Mouse (Mus musculus): ENCODE data around the gene March11. TPM values are rescaled to one million over a fixed set of nuclear protein-coding genes. Genes with fewer than 3 reads are reported as not detected.
A peak's percentile ranks its signal among the peaks of the same experiment; 100 is the strongest.

The March11 gene
- polyA plus RNA-seq, 1 experiment from 2014 or later: 6.5 TPM

- H3K9me3 ChIP-seq (replicated peaks; ENCODE audit: control insufficient read depth, low read length, poor library complexity, severe bottlenecking): no peaks in the 10 kb centered on the region
- ATAC-seq: no peak
- no peaks in the 10 kb centered on the region for H3K36me3 ChIP-seq (ENCODE audit: control insufficient read depth, insufficient read depth, low read length)
- no peak overlapping the region for H3K4me3 ChIP-seq (ENCODE audit: low read depth, low read length)
- no peak overlapping the region for H3K27ac ChIP-seq (ENCODE audit: low read length)
- 78% methylated on average over 6 of the region's 6 CpGs for WGBS
- H3K27me3 ChIP-seq (ENCODE audit: control insufficient read depth, insufficient read depth, low read depth, low read length): no peaks in the 10 kb centered on the region
- no peak overlapping the region for H3K4me2 ChIP-seq (ENCODE audit: low read length)
- no peaks in the 10 kb centered on the region for H3K4me1 ChIP-seq (ENCODE audit: control insufficient read depth, insufficient read depth, low read length)
- H3K9ac ChIP-seq (ENCODE audit: low read depth, low read length): no peak overlapping the region
These were observed 32.1 kb downstream of the March11 start for GRCm38 (mm10) chr15:26340966-26341365.

- Histone ChIP-seq H3K4me3 (ENCODE audit: low read depth, low read length) (no peak overlapping the region), H3K27me3 (ENCODE audit: control insufficient read depth, insufficient read depth, low read depth, low read length) (no peaks in the 10 kb centered on the region), H3K9me3 (replicated peaks; ENCODE audit: control insufficient read depth, low read length, poor library complexity, severe bottlenecking) (no peaks in the 10 kb centered on the region), H3K36me3 (ENCODE audit: control insufficient read depth, insufficient read depth, low read length) (no peaks in the 10 kb centered on the region), H3K4me2 (ENCODE audit: low read length) (no peak overlapping the region), H3K27ac (ENCODE audit: low read length) (no peak overlapping the region), H3K9ac (ENCODE audit: low read depth, low read length) (no peak overlapping the region), H3K4me1 (ENCODE audit: control insufficient read depth, insufficient read depth, low read length) (no peaks in the 10 kb centered on the region)
- no peak for ATAC-seq
- 88% methylated on average over 5 of the region's 5 CpGs for WGBS
These were observed 35.5 kb downstream of the March11 start for GRCm38 (mm10) chr15:26344329-26344728.

- Histone ChIP-seq H3K4me1 (ENCODE audit: control insufficient read depth, insufficient read depth, low read length) (no peaks in the 10 kb centered on the region), H3K4me3 (ENCODE audit: low read depth, low read length) (no peak overlapping the region), H3K9ac (ENCODE audit: low read depth, low read length) (no peak overlapping the region), H3K36me3 (ENCODE audit: control insufficient read depth, insufficient read depth, low read length) (no peaks in the 10 kb centered on the region), H3K27ac (ENCODE audit: low read length) (no peak overlapping the region), H3K4me2 (ENCODE audit: low read length) (no peak overlapping the region), H3K27me3 (ENCODE audit: control insufficient read depth, insufficient read depth, low read depth, low read length) (no peaks in the 10 kb centered on the region), H3K9me3 (replicated peaks; ENCODE audit: control insufficient read depth, low read length, poor library complexity, severe bottlenecking) (no peaks in the 10 kb centered on the region)
- no peak for ATAC-seq
These were observed 44.8 kb downstream of the March11 start for GRCm38 (mm10) chr15:26353656-26354055.

- ATAC-seq: peak; percentile 74
- Histone ChIP-seq H3K4me3 (ENCODE audit: low read depth, low read length) (no peak overlapping the region), H3K9ac (ENCODE audit: low read depth, low read length) (0 out of 2 replicates have a peak overlapping the region, but pooled peaks have one; percentile 18), H3K4me1 (ENCODE audit: control insufficient read depth, insufficient read depth, low read length) (peaks cover 13% of the 10 kb centered on the region), H3K27ac (ENCODE audit: low read length) (peak overlapping the region; percentile 52; the same call in 1 of the 2 replicates), H3K9me3 (replicated peaks; ENCODE audit: control insufficient read depth, low read length, poor library complexity, severe bottlenecking) (no peaks in the 10 kb centered on the region), H3K27me3 (ENCODE audit: control insufficient read depth, insufficient read depth, low read depth, low read length) (no peaks in the 10 kb centered on the region), H3K36me3 (ENCODE audit: control insufficient read depth, insufficient read depth, low read length) (no peaks in the 10 kb centered on the region), H3K4me2 (ENCODE audit: low read length) (peak overlapping the region; percentile 18; the same call in 1 of the 2 replicates)
- WGBS: 17% methylated on average over 7 of the region's 7 CpGs
These were observed 56.5 kb downstream of the March11 start for GRCm38 (mm10) chr15:26365344-26365743.

- H3K4me2 ChIP-seq (ENCODE audit: low read length): no peak overlapping the region
- H3K36me3 ChIP-seq (ENCODE audit: control insufficient read depth, insufficient read depth, low read length): no peaks in the 10 kb centered on the region
- H3K4me3 ChIP-seq (ENCODE audit: low read depth, low read length): no peak overlapping the region
- 87% methylated on average over 5 of the region's 5 CpGs for WGBS
- H3K4me1 ChIP-seq (ENCODE audit: control insufficient read depth, insufficient read depth, low read length): peaks cover 13% of the 10 kb centered on the region
- no peak overlapping the region for H3K27ac ChIP-seq (ENCODE audit: low read length)
- H3K27me3 ChIP-seq (ENCODE audit: control insufficient read depth, insufficient read depth, low read depth, low read length): no peaks in the 10 kb centered on the region
- no peaks in the 10 kb centered on the region for H3K9me3 ChIP-seq (replicated peaks; ENCODE audit: control insufficient read depth, low read length, poor library complexity, severe bottlenecking)
- no peak overlapping the region for H3K9ac ChIP-seq (ENCODE audit: low read depth, low read length)
- ATAC-seq: no peak
These were observed 57.7 kb downstream of the March11 start for GRCm38 (mm10) chr15:26366511-26366910.

GRCm38 (mm10) chr15:26373759-26374158 lies 64.9 kb downstream of the March11 start:
- ATAC-seq: no peak

GRCm38 (mm10) chr15:26374232-26374631 lies 65.4 kb downstream of the March11 start:
- Histone ChIP-seq H3K27me3 (ENCODE audit: control insufficient read depth, insufficient read depth, low read depth, low read length) (no peaks in the 10 kb centered on the region), H3K9me3 (replicated peaks; ENCODE audit: control insufficient read depth, low read length, poor library complexity, severe bottlenecking) (no peaks in the 10 kb centered on the region), H3K9ac (ENCODE audit: low read depth, low read length) (no peak overlapping the region), H3K27ac (ENCODE audit: low read length) (no peak overlapping the region), H3K4me3 (ENCODE audit: low read depth, low read length) (no peak overlapping the region), H3K4me1 (ENCODE audit: control insufficient read depth, insufficient read depth, low read length) (no peaks in the 10 kb centered on the region), H3K4me2 (ENCODE audit: low read length) (no peak overlapping the region), H3K36me3 (ENCODE audit: control insufficient read depth, insufficient read depth, low read length) (no peaks in the 10 kb centered on the region)
- no peak for ATAC-seq
- WGBS: 61% methylated on average over 2 of the region's 2 CpGs

More at GRCm38 (mm10) chr15:26373759-26374158, 64.9 kb downstream of the March11 start:
- Histone ChIP-seq H3K4me3 (ENCODE audit: low read depth, low read length) (no peak overlapping the region), H3K9ac (ENCODE audit: low read depth, low read length) (no peak overlapping the region), H3K36me3 (ENCODE audit: control insufficient read depth, insufficient read depth, low read length) (no peaks in the 10 kb centered on the region), H3K9me3 (replicated peaks; ENCODE audit: control insufficient read depth, low read length, poor library complexity, severe bottlenecking) (no peaks in the 10 kb centered on the region), H3K27me3 (ENCODE audit: control insufficient read depth, insufficient read depth, low read depth, low read length) (no peaks in the 10 kb centered on the region), H3K4me1 (ENCODE audit: control insufficient read depth, insufficient read depth, low read length) (no peaks in the 10 kb centered on the region), H3K4me2 (ENCODE audit: low read length) (no peak overlapping the region), H3K27ac (ENCODE audit: low read length) (no peak overlapping the region)
- WGBS: 72% methylated on average over 5 of the region's 5 CpGs

GRCm38 (mm10) chr15:26374946-26375345 lies 66.1 kb downstream of the March11 start:
- no peak for ATAC-seq
- Histone ChIP-seq H3K4me3 (ENCODE audit: low read depth, low read length) (no peak overlapping the region), H3K27me3 (ENCODE audit: control insufficient read depth, insufficient read depth, low read depth, low read length) (no peaks in the 10 kb centered on the region), H3K9ac (ENCODE audit: low read depth, low read length) (no peak overlapping the region), H3K36me3 (ENCODE audit: control insufficient read depth, insufficient read depth, low read length) (no peaks in the 10 kb centered on the region), H3K9me3 (replicated peaks; ENCODE audit: control insufficient read depth, low read length, poor library complexity, severe bottlenecking) (no peaks in the 10 kb centered on the region), H3K4me1 (ENCODE audit: control insufficient read depth, insufficient read depth, low read length) (no peaks in the 10 kb centered on the region), H3K4me2 (ENCODE audit: low read length) (no peak overlapping the region), H3K27ac (ENCODE audit: low read length) (no peak overlapping the region)
- WGBS: 91% methylated on average over 3 of the region's 3 CpGs

GRCm38 (mm10) chr15:26377355-26377754 lies 68.5 kb downstream of the March11 start:
- Histone ChIP-seq H3K36me3 (ENCODE audit: control insufficient read depth, insufficient read depth, low read length) (no peaks in the 10 kb centered on the region), H3K27ac (ENCODE audit: low read length) (no peak overlapping the region), H3K9ac (ENCODE audit: low read depth, low read length) (no peak overlapping the region), H3K4me2 (ENCODE audit: low read length) (no peak overlapping the region), H3K4me3 (ENCODE audit: low read depth, low read length) (no peak overlapping the region), H3K27me3 (ENCODE audit: control insufficient read depth, insufficient read depth, low read depth, low read length) (no peaks in the 10 kb centered on the region), H3K9me3 (replicated peaks; ENCODE audit: control insufficient read depth, low read length, poor library complexity, severe bottlenecking) (no peaks in the 10 kb centered on the region), H3K4me1 (ENCODE audit: control insufficient read depth, insufficient read depth, low read length) (no peaks in the 10 kb centered on the region)
- ATAC-seq: no peak
- WGBS: 72% methylated on average over 2 of the region's 2 CpGs
